Mouse (Mus musculus): Measurements from ENCODE around the gene Ddx52. TPM values are rescaled to one million over a fixed set of nuclear protein-coding genes. Genes with fewer than 3 reads are reported as not detected.

Gene Ddx52
- 10 to 100 TPM; 18.8 to 26.6 (median 26.0) TPM for total RNA-seq (2022)

DNA sequence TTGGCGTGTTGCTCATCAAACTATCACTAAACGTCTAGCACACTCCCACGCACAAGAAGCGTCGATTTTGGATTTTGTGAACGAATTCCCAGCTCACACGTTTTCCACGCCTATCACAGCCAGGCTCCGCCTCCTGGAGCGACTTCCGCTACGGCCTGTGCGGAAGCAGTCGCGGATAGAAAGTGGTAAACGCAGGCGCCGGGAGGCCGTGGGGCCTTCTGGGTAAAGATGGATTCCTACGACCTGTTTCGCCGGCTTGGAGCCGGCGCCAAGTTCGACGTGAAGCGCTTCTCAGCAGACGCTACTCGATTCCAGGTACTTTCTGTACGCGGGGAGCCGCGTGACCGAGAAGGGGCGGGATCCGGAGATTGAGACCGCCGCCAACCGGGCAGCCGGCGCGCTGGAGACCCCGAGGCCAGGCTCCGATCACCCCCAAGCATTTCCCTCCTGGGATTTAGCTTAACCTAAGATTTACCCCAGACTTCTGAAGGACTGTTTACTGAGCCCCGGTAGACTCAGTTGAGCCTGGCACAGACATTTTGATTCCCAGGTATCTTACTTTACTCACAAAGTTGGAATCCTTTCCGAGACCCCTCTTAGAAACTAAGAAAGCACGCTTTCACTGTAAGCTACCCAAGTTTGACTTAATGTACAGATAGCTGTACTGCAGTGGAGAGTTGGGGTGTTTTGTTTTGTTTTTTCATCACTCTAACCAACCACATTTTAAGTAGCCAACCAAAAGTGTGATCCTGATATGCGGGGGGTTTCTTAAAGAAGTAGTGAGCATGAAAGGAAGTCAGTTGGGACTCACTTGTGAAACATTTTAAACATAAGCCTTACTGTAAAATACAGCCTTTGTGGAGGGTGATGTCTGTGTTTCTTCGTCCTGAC is at the start of gene Ddx52:
Gene Ddx52, plus strand, starts transcription at position 113 of the 891 bp plus-strand sequence.
- DNase-seq: peak; percentile 86

DNA sequence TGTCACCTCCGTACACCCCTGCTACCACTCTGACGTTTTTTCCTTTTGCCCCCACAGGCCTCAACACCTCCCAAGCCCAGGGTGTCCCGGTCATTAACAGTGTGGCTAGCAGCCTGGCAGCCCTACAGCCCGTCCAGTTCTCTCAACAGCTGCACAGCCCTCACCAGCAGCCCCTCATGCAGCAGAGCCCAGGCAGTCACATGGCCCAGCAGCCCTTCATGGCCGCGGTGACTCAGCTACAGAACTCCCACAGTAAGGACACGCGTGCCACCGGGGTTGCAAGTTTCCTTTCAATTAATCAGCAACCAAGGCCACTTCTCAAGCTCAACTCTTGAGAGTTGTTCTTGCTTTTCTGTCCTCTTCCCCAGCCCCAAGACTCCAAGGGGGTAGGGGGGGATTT is 48.5 kb upstream of the Ddx52 start:
- peak; percentile 87 for DNase-seq

DNA sequence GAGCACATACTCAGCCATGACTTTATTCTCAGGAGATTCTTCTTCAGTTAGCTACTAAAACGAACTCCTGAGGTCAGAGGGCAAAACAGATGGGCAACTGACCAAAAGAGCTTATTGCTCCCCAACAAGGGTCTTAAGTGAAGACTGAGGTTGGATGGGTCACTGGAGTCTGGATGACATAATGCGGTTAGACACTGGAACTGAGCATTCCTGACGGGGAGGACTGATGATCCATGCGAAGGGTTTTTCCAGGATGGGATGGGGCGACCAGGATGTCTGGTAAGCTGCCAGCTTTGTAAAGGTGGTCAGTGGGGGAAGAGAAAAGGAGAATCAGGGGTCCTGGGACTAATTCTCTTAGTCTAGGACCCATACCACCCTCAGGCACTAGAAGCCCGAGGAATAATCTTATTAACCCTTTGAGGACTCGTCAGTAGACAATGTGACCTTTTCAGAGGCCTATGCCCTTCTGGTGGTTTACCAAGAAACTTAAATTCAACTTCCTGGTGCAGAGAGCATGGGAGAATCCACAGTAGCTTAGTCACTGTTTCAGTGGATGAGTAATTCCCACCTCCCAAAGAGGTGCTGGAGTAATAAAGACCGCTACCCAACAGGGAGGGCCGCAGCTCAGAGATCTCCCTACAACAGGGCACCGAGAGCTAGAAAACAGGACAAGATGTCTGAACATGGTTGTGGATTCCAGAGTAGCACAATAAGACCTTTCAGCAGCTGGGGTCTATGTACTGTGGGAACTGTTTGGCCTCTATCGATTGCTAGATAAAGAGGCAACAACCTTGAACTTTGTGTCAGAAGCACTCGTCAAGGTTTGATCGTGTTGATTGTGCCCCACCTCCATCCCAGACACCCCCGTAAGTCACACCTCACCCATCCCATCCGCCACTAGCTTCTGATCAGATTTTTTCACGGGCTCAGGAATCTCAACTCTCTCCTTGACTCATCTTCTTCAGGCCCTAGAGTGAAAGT is 45.1 kb upstream of the Ddx52 start:
- no peak for DNase-seq

DNA sequence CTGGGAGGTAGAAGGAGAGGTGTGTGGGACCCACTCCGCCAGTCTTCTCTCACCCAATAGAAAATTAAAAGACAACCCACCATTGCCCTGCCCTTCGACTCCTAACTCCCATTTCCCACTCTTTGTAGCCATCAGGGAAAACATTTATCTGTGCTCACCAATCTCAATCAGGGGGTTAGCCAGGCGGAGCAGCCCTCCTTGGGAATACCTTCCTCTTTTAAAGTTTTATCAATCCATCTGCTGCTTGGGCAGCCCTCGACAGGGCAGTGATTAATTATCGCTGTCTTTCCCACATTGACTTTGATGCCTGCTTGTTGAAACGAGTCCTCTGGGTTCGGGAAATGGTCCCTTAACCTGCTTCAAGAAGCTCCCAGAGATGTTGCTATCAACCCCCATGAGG is 44.3 kb upstream of the Ddx52 start:
- no peak for DNase-seq

DNA sequence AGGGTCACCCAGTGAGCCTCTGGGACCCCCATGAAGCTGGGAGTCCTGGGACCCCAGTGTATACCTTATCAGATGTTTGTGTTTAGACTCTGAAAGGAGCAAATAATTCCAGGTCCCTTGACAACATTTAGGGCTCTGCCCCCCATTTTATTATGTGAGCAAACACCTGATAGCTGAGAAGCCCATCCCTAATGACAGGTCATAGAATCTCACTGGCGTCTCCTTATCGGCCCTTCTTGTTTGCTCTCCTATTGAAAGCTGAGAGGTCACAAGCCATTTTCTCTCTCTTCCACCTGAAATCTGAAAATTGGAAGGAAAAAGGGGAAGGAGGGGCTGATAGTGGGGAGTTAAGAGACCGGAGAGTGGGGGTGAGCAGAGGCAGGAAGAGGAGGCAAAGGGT is 39.0 kb upstream of the Ddx52 start:
- no peak for DNase-seq

DNA sequence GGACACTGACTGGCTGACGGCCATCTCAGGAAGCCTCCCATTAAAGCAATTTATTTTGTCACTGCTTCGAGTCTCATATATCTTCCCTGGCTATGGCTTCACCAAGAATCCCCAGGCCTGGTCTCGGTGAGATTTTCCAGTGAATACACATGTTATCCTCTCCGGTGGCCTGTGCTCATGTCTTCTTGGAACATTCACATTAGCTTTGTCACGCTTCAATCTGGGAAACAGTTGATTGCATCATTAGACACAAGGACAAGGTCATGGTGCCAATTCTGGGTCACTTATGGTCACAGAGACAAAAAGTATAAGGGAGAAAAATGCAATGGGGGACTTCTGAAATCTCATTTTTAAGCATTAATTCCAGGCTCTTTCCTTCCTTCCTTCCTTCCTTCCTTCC is 36.1 kb upstream of the Ddx52 start:
- DNase-seq: peak; percentile 55

DNA sequence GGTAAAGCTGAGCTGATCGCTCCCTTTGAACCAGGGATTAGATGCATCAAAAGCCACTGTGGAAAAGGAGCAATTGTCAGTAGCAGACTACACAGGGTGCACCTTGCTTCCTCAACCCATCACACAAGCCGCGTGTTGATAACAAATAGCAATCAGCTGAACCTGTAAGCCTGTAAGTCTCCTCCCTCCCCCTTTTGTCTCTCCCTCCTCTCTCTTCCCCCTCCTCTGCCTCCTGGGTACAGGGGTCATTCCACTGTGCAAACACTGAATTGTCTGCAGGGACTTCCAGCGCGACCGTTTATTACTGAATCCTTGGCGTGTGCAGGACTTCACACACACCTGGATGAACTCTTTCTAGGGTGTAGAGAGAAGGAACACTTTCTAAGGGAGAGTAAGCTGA is 33.5 kb upstream of the Ddx52 start:
- no peak for DNase-seq

DNA sequence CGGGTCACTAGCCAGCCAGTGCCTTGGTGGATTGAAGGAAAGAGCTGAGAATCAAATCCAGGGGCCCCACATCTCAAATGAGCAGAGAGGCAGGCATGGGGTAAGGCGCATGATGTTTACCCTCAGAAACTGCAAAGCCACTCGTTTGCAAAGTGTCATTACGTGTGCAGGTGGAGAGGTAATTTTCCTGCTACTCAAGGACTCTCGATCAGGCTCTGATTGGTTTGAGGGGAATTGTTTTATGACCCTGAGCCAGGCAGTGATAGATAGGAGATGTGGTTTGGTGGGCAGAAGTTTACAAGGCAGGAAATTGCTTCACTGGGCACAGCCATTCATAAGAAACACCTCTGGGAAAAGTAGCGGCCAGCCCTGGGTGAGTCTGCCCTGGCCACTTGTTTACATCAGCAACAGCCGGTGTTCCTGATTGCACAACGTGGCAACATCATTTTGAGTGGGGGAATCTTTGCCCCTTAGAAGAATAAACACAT is 28.0 kb upstream of the Ddx52 start:
- DNase-seq: no peak

DNA sequence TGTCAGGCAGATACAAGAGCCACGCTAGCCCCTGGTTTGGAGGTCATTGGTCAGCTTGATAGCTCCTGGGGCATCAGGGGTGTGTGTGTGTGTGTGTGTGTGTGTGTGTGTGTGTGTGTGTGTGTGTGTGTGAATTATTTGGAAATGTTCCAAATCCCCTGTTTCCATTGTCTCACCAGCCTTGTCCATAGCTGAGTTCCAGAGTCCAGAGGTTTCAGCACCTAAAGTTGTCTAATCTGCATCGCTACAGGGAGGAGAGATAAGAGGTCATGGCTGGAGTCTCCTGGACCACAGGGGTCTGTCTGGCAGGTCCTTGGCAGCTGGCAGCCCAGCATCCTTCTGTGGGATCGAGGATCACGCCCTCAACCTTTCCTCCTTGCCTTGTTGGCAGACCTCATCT is 27.4 kb upstream of the Ddx52 start:
- no peak for DNase-seq

DNA sequence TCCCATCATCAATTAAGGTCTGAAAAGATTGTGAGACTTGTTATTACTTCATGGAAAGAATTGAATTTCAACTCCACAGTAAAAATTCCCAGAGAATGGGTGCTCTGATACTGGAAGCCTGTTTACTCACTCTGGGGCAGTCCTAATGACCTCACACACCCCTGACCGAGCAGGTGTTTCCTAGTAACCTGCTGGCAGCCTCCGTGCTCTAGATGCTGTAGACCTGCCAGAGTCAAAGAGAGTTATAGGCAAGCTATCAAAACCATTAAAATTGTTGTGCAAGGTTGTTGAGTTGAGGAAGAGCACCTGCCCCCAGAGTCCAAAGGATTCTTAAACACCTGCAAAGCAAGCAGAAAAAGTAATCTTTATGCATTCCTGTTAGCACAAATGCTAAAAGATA is 19.3 kb upstream of the Ddx52 start:
- DNase-seq: no peak

DNA sequence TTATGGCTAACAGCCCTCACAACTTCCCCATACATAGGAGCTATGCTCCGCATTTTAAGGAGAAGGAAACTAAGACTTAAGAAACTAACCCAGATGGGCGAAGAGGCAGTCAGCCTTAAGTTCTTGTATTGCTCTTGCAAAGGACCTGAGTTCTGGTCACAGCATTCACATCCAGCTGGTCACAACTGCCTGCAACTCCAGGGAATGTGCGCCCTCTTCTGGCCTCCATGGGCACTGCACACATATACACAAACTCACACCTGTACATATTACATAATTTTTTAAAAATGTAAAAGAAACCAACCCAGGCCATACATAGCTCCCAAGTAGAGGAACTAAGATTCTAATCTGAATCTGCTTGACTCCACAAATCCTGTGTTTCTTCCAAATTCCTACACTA is 14.8 kb upstream of the Ddx52 start:
- no peak for DNase-seq

DNA sequence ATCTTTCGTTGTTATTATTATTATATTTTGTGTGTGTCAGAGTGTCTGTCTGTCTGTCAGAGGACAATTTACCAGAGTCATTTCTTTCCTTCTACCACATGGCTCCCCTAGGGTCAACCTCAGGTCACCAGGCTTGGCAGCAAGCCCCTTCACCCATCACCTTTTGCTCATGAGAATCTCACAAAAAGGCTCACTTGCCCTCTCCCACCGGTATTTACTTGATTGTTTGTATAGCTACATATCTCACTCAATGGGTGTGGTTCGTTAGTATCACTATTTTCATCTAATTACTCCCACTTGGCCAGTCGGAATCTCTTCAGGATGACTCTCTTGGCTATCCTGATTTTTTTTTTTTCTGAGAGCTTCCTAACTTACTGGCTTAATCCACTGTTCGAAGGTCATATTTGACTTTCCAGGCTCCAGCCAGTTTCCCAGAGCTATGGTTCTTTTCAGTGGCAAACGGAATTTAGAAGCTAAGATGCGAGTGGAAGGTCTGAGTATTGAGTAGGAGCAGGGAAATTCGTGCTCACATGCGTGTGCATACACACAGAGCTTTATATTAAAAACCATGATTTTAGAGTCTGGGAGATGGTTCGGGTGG is 9.3 kb upstream of the Ddx52 start:
- DNase-seq: no peak

DNA sequence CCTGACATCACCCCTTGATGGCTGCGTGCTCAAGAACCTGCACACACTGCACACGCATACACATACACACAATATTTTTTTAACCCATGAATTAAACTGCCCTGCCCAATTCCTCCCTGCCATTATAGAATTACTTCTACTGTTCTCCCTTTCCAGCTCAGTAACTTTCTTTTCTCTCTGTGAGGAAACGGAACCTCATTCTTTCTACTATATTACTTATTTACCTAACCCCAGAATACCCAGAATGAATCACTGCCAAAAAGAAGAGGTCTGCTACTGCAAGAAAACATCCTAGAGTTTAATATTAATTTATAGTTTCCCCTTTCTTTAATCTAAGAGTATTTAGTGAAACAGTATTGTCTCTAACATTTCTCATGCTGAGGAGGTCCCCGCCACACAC is 8.5 kb upstream of the Ddx52 start:
- no peak for DNase-seq

DNA sequence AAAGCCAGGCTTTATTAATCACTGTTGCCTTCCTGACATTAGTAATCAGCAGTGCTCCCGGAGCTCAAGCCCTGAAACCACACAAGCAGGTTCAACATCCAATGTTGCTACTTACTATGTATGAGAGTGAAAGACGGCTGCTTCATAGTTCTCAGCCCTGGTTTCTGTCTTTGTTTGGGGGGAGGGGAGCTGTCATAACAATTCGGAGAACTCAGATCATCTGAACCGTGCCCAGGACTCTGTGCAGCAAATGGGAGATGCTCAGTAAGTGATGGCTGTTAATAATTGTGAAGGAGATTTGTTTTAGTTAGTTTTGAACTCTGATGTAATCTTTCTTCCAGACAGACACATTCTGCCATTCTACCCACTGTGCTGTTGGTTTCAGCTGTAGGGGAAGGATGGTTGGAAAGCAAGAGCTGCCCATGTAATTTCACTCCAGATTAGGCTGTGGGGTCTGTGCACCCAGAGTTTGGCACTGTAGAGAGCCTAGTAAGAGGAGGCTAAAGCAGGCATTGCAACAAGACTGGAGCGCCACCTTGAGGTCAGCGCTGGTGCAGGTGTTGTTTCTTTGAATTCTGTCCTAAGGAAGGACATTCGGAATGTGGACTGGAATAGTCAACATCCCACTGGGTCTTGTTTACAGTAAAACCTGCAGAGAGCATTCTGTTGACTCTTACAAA is 5.7 kb upstream of the Ddx52 start:
- DNase-seq: peak; percentile 30

DNA sequence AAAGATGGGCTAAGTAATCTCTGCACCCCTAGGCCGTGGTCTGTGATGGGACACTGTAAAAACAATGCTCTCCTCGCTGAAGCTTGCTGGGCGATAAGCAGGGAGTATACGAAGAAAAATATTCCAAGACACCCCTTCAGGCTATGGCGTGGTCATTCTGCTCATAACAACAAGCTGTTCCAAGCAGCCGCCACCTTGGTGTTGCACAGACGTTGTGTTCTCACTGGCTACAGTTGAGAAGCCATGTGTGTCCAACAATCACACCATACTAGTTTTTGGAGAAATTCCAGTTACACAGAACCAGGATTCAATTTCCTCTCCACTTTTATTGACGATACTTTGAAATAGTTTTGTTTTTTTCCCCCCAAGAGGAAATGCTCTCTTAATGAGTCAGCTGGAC is 3.3 kb upstream of the Ddx52 start:
- no peak for DNase-seq

DNA sequence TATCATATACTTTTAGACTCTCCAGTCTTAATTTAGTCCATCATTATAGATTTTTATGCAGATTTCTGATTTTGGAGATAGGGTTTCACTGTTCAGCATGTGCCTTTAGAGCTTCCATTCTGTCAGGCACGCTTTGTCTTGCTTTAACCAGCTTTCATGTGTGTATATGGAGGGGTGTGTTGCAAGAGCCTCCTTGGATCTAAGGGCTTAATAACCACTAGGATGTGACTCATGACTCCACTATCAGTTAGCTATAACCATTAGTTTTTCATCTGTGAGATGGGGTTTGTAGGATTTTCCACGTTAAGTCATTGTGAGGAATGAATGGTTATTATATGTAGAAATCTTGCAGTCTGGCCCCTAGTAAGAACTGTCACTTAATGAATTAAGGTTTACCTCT is 15.0 kb downstream of the Ddx52 start:
- DNase-seq: no peak

DNA sequence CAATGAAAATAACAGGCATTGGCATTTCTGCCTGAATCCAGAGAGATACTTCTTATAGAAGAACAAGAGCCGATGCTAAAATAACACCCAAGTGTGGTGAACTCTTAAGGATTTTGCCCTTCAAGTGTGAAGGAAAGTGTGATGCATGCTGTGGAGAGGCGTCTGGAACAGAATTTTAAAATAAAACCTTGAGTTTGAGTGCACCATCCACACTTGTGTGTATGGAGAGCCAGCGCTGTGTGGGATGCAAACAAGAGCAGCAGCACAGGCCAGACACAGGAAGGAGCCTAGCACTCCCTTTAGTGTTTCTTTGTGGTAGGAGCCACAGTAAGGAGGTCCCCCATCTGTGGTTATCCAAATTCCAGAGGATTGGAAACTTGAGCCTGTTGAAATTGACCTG is 20.1 kb downstream of the Ddx52 start:
- no peak for DNase-seq

DNA sequence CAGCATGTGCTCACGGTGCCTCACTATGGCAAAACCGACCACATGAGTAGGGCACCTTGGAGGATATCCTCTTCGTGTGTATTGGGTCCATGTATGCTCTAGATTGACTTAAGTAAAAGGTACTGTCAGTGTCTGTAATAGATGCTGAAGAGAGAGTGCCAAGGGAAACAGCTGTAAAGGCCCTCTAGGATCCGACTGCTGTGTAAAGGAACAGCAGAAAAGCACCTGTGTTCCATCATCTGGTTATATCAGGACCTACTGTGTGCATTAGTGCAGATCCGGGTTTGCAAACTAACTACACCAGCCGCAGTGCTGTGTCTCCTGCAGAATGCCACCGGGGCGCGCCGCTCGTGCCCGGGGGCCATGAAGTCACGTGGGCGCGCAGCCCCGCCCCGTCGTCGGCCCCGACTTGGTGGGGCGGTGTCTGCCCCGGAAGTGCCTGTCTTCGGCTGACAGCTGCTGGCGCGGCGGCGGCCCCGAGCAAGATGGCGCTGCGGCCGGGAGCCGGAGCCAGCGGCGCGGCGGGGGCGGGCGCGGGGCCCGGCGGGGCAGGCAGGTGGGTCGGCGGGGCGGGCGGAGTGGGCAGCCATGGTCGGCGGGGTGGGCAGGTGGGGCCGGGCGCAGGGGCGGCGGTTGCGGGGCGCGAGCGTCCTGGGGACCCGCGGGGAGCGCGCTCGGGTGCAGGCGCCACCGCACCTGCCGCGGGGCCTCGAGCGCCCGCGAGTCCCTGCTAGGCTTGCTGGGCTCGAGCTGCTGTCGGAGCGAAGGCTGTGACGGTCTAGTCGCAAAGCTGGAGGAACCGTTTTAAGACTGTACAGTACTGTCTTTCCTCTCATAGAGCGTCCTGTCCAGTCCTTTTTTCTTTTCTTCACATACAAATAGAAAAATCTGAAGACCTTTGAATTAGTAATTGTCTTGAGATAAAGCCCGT is 22.4 kb downstream of the Ddx52 start, which contains the start of gene Synrg:
Gene Synrg, plus strand, starts transcription at position 438 of the 931 bp plus-strand sequence.
- peak; percentile 83 for DNase-seq

DNA sequence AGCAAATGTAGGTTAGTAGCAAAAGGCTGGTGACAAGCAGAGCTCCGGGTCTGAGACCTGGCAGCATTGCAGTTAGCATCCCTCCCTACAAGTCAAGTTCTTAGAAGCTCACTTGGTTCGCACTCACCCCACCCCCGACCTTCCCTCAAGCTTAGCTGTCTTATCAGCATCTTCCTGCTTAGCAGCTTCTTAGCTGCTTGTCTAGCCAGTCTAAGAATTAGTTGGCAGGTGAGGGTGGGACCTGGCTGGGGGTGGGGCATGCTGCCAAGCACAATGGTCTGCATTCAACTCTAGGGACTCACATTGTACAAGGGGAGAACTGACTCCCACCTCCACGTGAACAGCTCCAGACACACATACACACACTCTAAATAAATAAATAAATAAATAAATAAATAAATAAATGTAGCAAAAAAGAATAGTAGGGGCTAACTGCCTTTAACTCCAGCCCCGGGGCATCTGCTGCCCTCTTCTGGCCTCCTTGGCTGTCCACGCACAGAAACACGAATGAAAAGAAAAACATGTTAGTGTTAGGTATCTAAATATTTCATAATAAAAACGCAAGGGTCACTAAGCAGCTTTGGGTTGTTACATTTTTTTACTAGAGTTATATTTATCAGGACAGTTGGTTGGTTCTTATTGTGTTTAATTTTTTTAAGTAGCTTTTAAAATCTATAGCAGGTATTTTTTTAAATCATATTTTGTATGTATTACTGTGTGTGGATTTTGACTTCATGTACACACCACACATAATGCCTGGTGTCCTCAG is 25.8 kb downstream of the Ddx52 start:
- no peak for DNase-seq

DNA sequence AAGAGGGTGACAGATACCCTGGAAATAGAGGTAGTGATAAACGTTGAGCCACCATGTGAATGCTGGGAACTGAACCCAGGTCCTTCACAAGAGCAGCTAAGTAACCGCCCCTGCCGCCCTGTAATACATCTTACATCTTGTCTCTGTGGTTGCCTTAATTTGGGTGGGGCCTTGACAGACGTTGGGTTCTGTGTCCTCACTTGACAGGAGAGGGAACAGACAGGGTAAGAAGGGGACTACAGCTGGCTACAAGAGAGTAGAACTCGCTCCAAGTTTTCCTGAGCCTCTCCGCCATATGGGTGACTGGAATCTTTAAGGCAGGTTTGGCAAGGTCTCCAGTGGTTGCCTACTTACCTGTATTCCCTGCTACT is 26.3 kb downstream of the Ddx52 start:
- DNase-seq: no peak

All from adrenal gland, adult 8-10 months (tissue).